ENCODE assay signal across 23 mouse cellular contexts in the genomic region with DNA sequence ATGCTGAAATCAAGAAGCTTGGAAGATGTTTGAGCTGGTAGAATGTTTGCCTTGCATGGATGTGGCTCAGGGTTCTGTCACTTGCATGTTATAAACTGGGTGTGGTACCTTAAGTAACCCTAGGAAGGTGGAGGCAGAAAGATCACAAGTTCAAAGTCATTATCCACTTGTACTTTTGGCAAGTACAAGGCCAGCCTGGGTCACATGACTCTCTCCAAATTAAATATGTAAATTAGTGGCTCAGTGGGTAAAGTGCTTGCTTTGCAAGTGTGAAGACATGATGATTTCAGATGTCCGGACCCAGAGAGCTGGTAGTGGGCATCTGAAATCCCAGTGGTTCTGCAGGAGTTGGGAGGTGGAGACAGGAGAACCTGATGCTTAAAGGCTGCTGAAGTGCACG. TPM values are rescaled to one million over a fixed set of nuclear protein-coding genes. Genes with fewer than 3 reads are reported as not detected.
A peak's percentile ranks its signal among the peaks of the same experiment; 100 is the strongest.
DNase-seq lines count a peak whose midpoint lies in the region; ATAC-seq and TF ChIP-seq lines count a peak whose summit lies in the region.
"Had no signal": no experiment of that assay in that cellular context is flagged by ENCODE, and none has a peak within 500 bp of the region (broad histone marks: within the 10 kb centered on the region; RNA-seq: fewer than 3 reads in every experiment).

No protein-coding gene starts in this region.

- peak; percentile 36 for DNase-seq in kidney, adult 9 months
- DNase-seq in kidney, adult 18-20 months = no peak
- peak; percentile 72 for DNase-seq in R1 (ENCODE audit: low read depth, low spot score)
- DNase-seq in left cerebral cortex, adult 11 months (ENCODE audit: low spot score) = no peak
- DNase-seq: adrenal gland, adult 8-10 months; adrenal gland, postnatal 14 days; adrenal gland, postnatal 36 days; cerebellum, adult 11-12 months; cerebellum, adult 2 months; cerebellum, adult 9-10 months; cerebellum, postnatal 10 days; cerebellum, postnatal 25 days had no signal

- peaks cover 15% of the 10 kb centered on the region for H3K36me3 ChIP-seq in ES-Bruce4 (ENCODE audit: control insufficient read depth, insufficient read depth, low read length, poor library complexity, severe bottlenecking)
- H3K36me3 ChIP-seq in hindbrain, embryonic 16.5 days (ENCODE audit: control insufficient read depth, insufficient read depth, low read length) = no peaks in the 10 kb centered on the region
- H3K36me3 ChIP-seq: embryonic facial prominence, embryonic 10.5 days; embryonic facial prominence, embryonic 12.5 days; forebrain, embryonic 12.5 days; G1E had no signal

- peaks cover 4% of the 10 kb centered on the region for H3K4me1 ChIP-seq in ES-Bruce4 (ENCODE audit: control insufficient read depth, insufficient read depth, low read length)
- H3K4me1 ChIP-seq in hindbrain, embryonic 16.5 days (ENCODE audit: control insufficient read depth, insufficient read depth, low read depth, low read length) = peaks cover 9% of the 10 kb centered on the region

- H3K9me3 ChIP-seq in ES-Bruce4 (replicated peaks; ENCODE audit: control insufficient read depth, insufficient read depth, low read length, poor library complexity, severe bottlenecking) = no peaks in the 10 kb centered on the region
- no peaks in the 10 kb centered on the region for H3K9me3 ChIP-seq in hindbrain, embryonic 16.5 days (ENCODE audit: control insufficient read depth, low read length)
- H3K9me3 ChIP-seq: embryonic facial prominence, embryonic 10.5 days; embryonic facial prominence, embryonic 12.5 days; forebrain, embryonic 12.5 days; G1E had no signal

- 91% methylated on average over 2 of the region's 2 CpGs for WGBS in hindbrain, embryonic 16.5 days

- H3K4me3 ChIP-seq in ES-Bruce4 (ENCODE audit: low read depth, low read length) = no peak overlapping the region
- no peak overlapping the region for H3K4me3 ChIP-seq in hindbrain, embryonic 16.5 days (ENCODE audit: low read length)
- H3K4me3 ChIP-seq: embryonic facial prominence, embryonic 10.5 days; embryonic facial prominence, embryonic 12.5 days; forebrain, embryonic 12.5 days had no signal

- no peak for ATAC-seq in hindbrain, embryonic 16.5 days
- no peak for ATAC-seq in CD4-positive, CD25-positive, alpha-beta regulatory T cell, adult 4 months
- ATAC-seq: activated CD4-positive, CD25-positive, alpha-beta regulatory T cell, adult 4 months; forebrain, embryonic 14.5 days; forebrain, embryonic 16.5 days; Patski had no signal

- no peak for TF ChIP-seq CTCF in ES-Bruce4 (IDR thresholded peaks at IDR 0.05; ENCODE audit: low read depth, low read length)

- no peak overlapping the region for H3K4me2 ChIP-seq in hindbrain, embryonic 16.5 days (ENCODE audit: low read length)
- H3K4me2 ChIP-seq: embryonic facial prominence, embryonic 12.5 days; forebrain, embryonic 12.5 days had no signal

- H3K27me3 ChIP-seq in ES-Bruce4 (ENCODE audit: control insufficient read depth, insufficient read depth, low read length, poor library complexity, severe bottlenecking) = no peaks in the 10 kb centered on the region
- no peaks in the 10 kb centered on the region for H3K27me3 ChIP-seq in hindbrain, embryonic 16.5 days (replicated peaks; ENCODE audit: control insufficient read depth, insufficient read depth, low read length)
- H3K27me3 ChIP-seq: embryonic facial prominence, embryonic 12.5 days; forebrain, embryonic 12.5 days; Patski had no signal

- peak overlapping the region; percentile 74 for H3K27ac ChIP-seq in ES-Bruce4 (ENCODE audit: insufficient read depth, low read length)
- H3K27ac ChIP-seq in hindbrain, embryonic 16.5 days (ENCODE audit: low read depth, low read length) = no peak overlapping the region
- H3K27ac ChIP-seq: embryonic facial prominence, embryonic 10.5 days; embryonic facial prominence, embryonic 12.5 days; forebrain, embryonic 12.5 days had no signal

- TF ChIP-seq POLR2A in ES-Bruce4 (IDR thresholded peaks at IDR 0.05; ENCODE audit: insufficient read depth, low read length) = no peak

- no peak for TF ChIP-seq EP300 in ES-Bruce4 (IDR thresholded peaks at IDR 0.05; ENCODE audit: insufficient read depth, low read depth, low read length)

- no peak overlapping the region for H3K9ac ChIP-seq in ES-Bruce4 (ENCODE audit: low read depth, poor library complexity, severe bottlenecking)
- H3K9ac ChIP-seq in hindbrain, embryonic 16.5 days (ENCODE audit: low read depth, low read length) = no peak overlapping the region
- H3K9ac ChIP-seq: embryonic facial prominence, embryonic 12.5 days; forebrain, embryonic 12.5 days had no signal

RNA-seq across cellular contexts. Expression of a gene that starts 25.8 kb away (rescaled TPM):
- 52.8 and 53.7 TPM in 2 replicates for polyA plus RNA-seq in ES-Bruce4 (2011; ENCODE audit: insufficient read depth, insufficient read length, low read depth, missing spikeins)
- polyA plus RNA-seq in hindbrain, embryonic 16.5 days (2015; fragmentation: Nextera tagmentation; extraction: Ambion mirVana) = 20.4 and 23.5 TPM in 2 replicates
- polyA plus RNA-seq in CD4-positive, CD25-positive, alpha-beta regulatory T cell, adult 4 months (2017; shearing (Covaris generic)) = 10 to 100 TPM; 10.5 to 14.8 TPM
- polyA plus RNA-seq: G1E had no signal

RNA-seq across cellular contexts. Expression of a gene that starts 52.8 kb away (rescaled TPM):
- not detected in 2 replicates for polyA plus RNA-seq in ES-Bruce4 (2011; ENCODE audit: insufficient read depth, insufficient read length, low read depth, missing spikeins)
- 0.19 and 8.8 TPM in 2 replicates for polyA plus RNA-seq in hindbrain, embryonic 16.5 days (2015; fragmentation: Nextera tagmentation; extraction: Ambion mirVana)
- polyA plus RNA-seq in CD4-positive, CD25-positive, alpha-beta regulatory T cell, adult 4 months (2017; shearing (Covaris generic)) = not detected
- polyA plus RNA-seq: activated CD4-positive, CD25-positive, alpha-beta regulatory T cell, adult 4 months; G1E; Patski had no signal

Comparison
In these comparisons a context has a peak if more than half of its experiments do, and no peak if none do; other contexts are left out.
1. DNase-seq: peak in kidney, adult 9 months (single experiment) and R1 (single experiment); none in kidney, adult 18-20 months (single experiment) and left cerebral cortex, adult 11 months (single experiment).